Mouse (Mus musculus) heart, postnatal 0 days (tissue): ENCODE results near the gene Krtdap.
"Not testable (repeated sequence)": the region's sequence is repeated elsewhere in the genome, so short reads cannot be mapped to it uniquely, and the experiment has no call there.

Experiments used
- CTCF ChIP-seq: IDR thresholded peaks from 2 replicates; pipeline ENCODE4 v1.5.1; 2016; ENCODE audit warnings: antibody characterized with exemption, control low read depth, low read depth
- EP300 ChIP-seq: IDR thresholded peaks from 2 replicates; pipeline ENCODE4 v1.6.1; 2016; ENCODE audit warnings: antibody characterized with exemption, low read depth

- not testable (repeated sequence) for TF ChIP-seq CTCF, EP300
These were observed 41.2 kb downstream of the Krtdap start for GRCm38 (mm10) chr7:30828871-30829270.
